Mouse (Mus musculus): Measurements from ENCODE around the gene Tgfbr3.

Gene Tgfbr3

GRCm38 (mm10) chr5:107147951-107148766, 141.3 kb downstream of the Tgfbr3 start:
- peak in 1 of 2 experiments; percentile 30 for DNase-seq (ENCODE audit: low spot score in 2 of 2)

- DNase-seq (ENCODE audit: low spot score in 2 of 2), result no peak
Observed at GRCm38 (mm10) chr5:107147413-107147812, 142.0 kb downstream of the Tgfbr3 start.

DNA sequence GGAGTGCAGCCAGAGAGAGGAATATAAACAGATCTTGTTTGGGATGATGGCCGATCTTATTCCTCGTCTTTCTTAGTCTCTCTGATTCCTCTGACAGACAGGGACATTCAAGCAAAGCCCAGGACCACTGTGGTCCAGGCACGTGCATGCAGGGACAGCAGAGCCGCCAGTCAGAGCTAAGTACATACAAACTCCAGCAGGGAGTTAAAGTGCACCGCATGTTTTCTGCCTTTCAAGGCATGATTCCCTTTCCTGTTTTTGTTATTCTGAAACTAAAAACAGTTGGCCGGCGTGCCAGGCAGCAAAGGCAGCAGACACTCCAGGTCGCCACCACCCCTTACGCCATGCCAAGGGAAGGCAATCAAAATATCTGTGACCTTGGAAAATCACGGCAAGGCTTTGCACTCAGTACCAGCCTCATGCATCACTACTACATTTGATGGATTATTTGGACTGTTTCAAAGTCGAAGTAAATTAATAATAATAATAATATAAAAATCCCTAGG, 143.3 kb downstream of the Tgfbr3 start:
- DNase-seq (ENCODE audit: low spot score in 2 of 2), result no peak

GRCm38 (mm10) chr5:107145125-107145524, 144.3 kb downstream of the Tgfbr3 start:
- no peak for DNase-seq (ENCODE audit: low spot score in 2 of 2)

DNA sequence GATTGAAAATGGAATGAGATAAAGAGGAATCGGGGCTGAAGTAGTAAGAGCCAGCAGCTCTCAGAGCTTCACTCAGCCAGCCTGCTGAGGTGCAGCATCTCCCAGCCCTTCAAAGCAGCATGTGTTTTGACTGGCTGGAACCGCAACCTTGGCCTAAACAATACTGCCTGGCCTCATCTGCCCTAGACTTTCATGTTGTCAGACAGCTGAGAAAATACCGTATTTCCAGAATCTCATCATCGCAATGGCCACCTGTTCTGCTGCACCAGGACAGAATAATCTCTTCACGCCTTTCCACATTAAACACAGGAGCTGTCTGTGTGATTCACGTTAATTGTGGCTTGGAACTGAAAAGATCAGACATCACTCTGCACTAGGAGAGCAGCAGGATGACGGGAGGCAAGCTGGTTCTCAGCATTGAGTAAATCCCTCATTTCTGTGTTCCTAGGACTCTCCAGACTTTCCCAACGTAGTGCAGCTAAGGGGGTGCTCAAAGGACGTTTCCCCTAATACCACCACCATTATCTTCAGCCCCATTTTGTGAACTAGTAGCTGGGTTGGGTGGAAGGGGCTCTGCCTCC, 145.1 kb downstream of the Tgfbr3 start:
- no peak for DNase-seq (ENCODE audit: low spot score in 2 of 2)

DNA sequence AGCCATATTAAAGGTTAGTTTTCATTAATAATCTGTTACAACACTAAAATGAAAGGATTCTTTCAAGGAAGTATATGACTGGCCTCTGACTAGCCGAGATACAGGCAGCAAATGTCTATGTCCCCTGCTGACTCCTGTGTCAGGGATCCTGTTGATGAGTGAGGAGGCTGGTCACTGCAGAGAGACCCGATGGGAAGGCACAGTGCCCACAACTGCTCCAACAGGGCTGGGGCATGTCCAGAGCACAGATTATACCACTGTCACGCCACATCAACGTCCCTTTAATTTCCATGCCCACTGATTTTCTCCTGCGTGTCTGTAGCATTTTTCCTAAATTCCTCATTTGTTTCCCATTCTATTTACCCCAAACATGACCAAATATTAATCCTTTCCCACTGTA, 146.0 kb downstream of the Tgfbr3 start:
- DNase-seq (ENCODE audit: low spot score in 2 of 2), result no peak

DNA sequence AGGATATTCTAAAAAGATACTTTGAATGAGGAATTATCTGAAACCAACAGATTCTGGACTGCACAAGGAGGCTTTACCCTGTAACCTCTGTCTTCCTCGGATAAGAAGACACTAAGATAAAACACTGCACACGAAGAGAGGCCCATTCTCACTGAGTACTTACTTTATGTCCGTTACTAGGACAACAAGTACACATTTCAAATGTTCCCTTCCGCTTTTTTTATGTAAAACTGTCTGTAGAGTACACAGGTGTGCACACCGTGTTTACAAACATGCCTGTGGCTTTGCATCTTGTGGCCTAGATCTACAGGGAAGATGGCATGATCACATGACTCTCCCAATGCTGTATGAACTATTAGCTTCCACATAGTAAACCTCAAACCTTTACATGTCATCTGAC, 146.6 kb downstream of the Tgfbr3 start:
- no peak for DNase-seq (ENCODE audit: low spot score in 2 of 2)

DNA sequence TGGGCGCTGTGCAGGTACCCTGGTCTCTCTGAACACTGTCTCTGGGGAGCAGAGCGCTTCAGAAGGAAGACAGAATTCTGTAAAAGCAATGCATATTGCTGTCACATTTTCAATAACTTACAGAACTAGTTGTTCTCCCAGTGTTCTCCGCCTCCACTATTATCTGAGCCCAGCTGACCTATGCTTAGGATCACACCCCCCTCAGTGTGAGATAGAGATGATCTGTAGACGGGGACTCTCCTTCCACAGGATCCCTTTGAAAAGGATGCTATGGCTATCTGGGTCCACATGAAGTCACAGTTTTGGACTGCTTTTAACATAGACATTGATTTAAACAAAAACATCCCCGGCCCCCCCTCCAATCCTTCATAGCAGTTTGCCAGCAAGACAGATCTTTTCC, 148.1 kb downstream of the Tgfbr3 start:
- DNase-seq (ENCODE audit: low spot score in 2 of 2), result no peak

- DNase-seq (ENCODE audit: low spot score in 2 of 2), result no peak
Observed at GRCm38 (mm10) chr5:107139800-107140651, 149.4 kb downstream of the Tgfbr3 start.

- no peak for DNase-seq (ENCODE audit: low spot score in 2 of 2)
Observed at GRCm38 (mm10) chr5:107133336-107133735, 156.1 kb downstream of the Tgfbr3 start.

- no peak for DNase-seq (ENCODE audit: low spot score in 2 of 2)
Observed at GRCm38 (mm10) chr5:107132231-107132630, 157.2 kb downstream of the Tgfbr3 start.

DNA sequence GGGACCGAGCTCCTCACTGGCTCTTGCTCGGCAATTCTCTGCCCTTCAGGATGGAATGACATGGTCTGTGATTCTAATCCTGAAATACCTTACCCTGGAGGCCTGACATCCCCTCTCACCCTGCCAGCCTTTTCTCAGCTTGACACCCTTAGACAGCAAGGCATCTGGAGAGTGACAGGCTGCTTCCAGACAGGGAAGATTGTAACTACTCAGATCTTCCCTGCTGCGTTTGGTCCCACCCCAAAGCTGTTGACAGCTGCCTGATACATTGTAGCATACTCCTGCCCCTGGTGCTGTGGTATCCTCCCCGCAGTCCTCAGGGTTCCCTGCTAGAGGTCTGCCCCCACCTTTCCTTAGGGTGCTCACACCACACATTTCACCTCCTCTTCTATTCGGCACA, 160.1 kb downstream of the Tgfbr3 start:
- DNase-seq (ENCODE audit: low spot score in 2 of 2), result no peak

DNA sequence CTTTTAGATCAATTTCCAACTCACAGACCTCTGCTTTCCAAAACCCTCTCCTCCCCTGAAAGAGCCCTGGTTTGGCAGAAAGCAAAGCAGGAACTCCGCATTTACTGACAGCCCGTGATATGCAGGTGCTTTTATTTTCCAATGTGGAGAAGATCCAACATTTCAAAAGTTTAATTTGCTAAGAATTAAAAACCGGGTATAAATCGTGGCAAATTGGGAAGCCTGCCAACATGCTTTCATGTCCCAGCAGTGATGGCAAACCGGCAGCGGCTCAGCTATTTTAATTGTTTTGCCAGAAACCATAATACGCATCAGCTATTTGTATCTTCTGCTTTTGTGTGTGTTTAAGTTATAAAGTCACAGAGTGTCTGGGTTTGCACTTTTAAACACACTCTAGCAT, 162.9 kb downstream of the Tgfbr3 start:
- DNase-seq (ENCODE audit: low spot score in 2 of 2), result no peak

DNA sequence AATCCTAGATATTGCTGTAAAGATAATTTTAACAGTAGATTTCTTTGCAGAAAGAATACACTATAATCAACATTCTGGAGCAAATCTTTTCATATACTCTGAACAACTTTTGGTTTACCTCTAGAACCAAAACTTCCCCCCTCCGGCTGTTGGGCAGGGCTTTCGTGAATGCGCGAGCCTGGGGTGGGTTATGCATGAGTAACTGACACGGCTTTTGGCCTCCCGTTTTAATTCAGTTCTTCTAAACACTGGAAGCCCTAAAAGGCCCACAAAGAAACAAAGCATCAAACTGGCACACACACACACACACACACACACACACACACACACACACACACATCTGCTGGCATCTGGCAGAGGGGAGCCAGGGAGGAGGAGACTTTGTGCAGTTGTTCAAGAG, 164.3 kb downstream of the Tgfbr3 start:
- no peak for DNase-seq (ENCODE audit: low spot score in 2 of 2)

GRCm38 (mm10) chr5:107124531-107124930, 164.9 kb downstream of the Tgfbr3 start:
- DNase-seq (ENCODE audit: low spot score in 2 of 2), result no peak

DNA sequence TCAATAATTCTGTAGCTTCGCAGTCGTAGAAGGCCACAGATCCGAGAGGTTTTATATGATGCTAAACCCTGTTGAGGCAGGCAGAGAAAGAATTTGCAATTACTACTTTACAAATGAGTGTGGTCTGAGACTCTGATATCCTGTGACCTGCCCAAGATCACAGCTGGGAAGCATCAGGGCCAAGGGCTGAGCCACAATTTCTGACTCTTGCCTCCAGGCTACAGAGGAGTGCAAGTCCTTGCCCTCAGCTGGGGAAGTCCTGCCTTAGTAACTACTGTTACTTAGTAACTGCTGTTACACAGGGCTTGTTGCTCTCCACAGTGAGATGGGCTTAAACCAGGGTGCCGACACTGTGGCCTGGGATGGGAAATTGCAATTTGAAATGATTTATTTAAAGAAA, 166.8 kb downstream of the Tgfbr3 start:
- DNase-seq (ENCODE audit: low spot score in 2 of 2), result no peak

GRCm38 (mm10) chr5:107121086-107121485, 168.3 kb downstream of the Tgfbr3 start:
- DNase-seq (ENCODE audit: low spot score in 2 of 2), result no peak

DNA sequence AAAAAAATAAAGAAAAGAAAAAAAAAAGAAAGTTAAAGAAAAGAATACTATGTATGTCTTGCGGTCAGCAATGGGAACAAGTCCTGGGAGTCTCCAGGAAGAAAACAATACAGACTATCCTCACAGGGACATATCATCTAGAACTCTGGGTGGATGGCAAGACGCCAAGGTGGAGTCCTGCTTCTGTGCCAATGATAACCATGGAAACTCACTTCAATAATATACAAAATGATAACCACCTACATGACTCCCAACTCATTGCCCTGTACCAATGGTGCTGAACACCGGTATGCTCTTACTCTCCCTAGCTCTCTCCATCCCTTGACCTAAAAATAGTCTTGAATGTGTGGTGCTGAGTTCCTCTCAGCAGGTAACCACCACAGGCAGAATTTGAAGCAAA, 168.8 kb downstream of the Tgfbr3 start:
- peak in 1 of 2 experiments; percentile 46 for DNase-seq (ENCODE audit: low spot score in 2 of 2)

GRCm38 (mm10) chr5:107119896-107120295, 169.5 kb downstream of the Tgfbr3 start:
- DNase-seq (ENCODE audit: low spot score in 2 of 2), result no peak

GRCm38 (mm10) chr5:107116821-107117220, 172.6 kb downstream of the Tgfbr3 start:
- no peak for DNase-seq (ENCODE audit: low spot score in 2 of 2)

DNA sequence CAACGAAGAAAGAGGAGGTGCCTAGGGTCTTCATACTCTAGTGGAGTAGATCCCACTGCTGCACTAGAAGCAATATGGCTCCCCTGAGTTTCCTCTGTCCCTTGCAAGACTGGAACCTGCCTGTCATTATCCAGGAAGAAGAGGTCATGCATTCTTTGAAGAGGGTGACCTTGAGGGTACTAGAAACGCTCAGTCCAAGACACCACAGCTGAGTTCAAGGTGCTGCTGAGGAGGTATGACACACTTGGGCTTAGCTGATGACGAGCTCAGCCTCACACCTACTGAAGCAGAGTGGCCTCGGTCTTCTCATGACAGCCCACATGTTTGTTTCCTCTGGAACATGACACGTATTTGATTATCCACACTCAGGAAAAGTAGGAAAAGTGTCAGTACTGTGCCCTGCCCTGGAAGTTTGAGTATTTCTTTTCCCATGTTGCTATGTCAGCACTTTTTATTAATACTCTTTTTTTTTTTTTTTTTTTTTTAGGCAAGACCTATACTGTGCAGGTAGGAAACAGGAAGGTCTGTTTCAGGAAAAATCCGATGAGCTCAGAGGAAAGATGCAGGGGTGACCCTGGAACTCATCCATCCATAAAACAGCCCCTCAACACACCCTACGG, 176.7 kb downstream of the Tgfbr3 start:
- no peak for DNase-seq (ENCODE audit: low spot score in 2 of 2)

- no peak for DNase-seq (ENCODE audit: low spot score in 2 of 2)
Observed at GRCm38 (mm10) chr5:107111802-107112201, 177.6 kb downstream of the Tgfbr3 start.
